Mouse (Mus musculus): ENCODE measurements around the gene Amd1.
A peak's percentile ranks its signal among the peaks of the same experiment; 100 is the strongest.

The Amd1 gene

DNA sequence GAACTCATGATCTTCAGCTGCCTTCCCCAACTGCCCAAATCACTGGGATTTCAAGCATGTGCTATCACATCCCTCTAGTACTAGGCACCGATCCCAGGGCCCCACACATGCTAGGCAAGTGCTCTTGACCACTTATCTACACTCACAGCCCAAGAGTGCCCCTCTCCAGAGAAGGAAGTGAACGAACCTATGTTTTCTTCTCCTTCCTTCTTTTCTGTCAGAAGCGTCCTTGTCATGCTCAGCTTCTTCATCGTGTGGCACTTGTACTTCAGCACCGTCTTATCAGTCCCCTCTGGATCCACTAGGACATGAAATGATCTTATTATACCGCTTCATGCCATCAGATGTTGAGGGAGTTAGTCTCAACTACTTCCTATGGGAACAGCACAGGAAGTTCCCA lies 51.0 kb downstream of the Amd1 start:
- no peak for DNase-seq (ENCODE audit: low spot score in 2 of 2)

GRCm38 (mm10) chr10:40249625-40250024 lies 52.4 kb downstream of the Amd1 start:
- peak in 1 of 2 experiments; percentile 20 for DNase-seq (ENCODE audit: low spot score in 2 of 2)

DNA sequence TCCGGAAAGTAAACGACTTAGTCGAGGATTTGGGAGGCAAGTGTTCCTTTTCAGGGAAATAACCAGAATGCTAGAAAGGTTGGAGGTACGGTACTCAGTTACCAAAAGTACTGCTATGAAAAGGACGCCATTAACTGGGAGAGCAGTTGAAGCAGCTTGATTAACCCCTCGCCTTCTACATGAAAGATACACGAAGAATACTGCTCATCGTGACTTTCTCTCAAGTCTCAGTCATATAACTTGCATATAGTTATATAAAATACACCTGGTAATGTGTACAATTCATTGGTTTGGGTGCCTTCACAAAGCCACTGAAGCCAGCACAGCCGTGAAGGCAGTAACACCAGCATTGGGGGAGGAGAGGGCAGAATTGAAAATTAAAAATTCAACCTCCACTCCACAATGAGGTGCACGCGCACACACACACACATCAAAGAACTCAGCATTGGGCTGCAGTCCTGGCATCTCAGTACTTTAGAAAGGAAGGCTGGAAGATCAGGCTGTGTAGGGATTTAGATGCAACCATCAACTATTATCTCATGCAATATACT lies 54.7 kb downstream of the Amd1 start:
- DNase-seq (ENCODE audit: low spot score in 2 of 2) = no peak

GRCm38 (mm10) chr10:40246374-40247165 lies 55.4 kb downstream of the Amd1 start, which contains the start of gene Rpf2:
Gene Rpf2, minus strand, starts transcription at chr10:40247036.
- DNase-seq (ENCODE audit: low spot score in 2 of 2) = peak; percentile 82 to 87

GRCm38 (mm10) chr10:40237826-40238225 lies 64.2 kb downstream of the Amd1 start:
- DNase-seq (ENCODE audit: low spot score in 2 of 2) = no peak

Measured in right cerebral cortex, adult 2 months (tissue).